Mouse (Mus musculus) CH12.LX (cell line): ENCODE measurements at regions not wholly inside any gene's neighbourhood (a gene's known extent, or its start where the extent isn't known, plus 50 kb on each side); places are given as distances from the start of the nearest gene placed in this dataset.

ENCODE experiments used
- DNase-seq: peaks from one replicate; pipeline ENCODE4 v3.0.0-alpha.2; 2013; ENCODE audit errors: extremely low read depth
- H3K27ac ChIP-seq: 2 replicates; pipeline ENCODE4 v1.5.1; 2012; ENCODE audit warnings: low read depth, mild to moderate bottlenecking, control low read depth, moderate library complexity; ENCODE audit not compliant: insufficient read depth
- H3K27me3 ChIP-seq: replicated peaks from 2 replicates; pipeline ENCODE3; 2012; ENCODE audit warnings: inconsistent platforms
- H3K36me3 ChIP-seq, 2 experiments: replicated peaks in 1 of 2; 2 replicates each; pipeline versions ENCODE3 to v1.6.1; 2012; ENCODE audit warnings: inconsistent platforms in 1 of 2, low read length in 1 of 2, mild to moderate bottlenecking in 1 of 2, mixed read lengths in 1 of 2, moderate library complexity in 1 of 2; ENCODE audit not compliant: control insufficient read depth in 1 of 2, insufficient read depth in 1 of 2
- H3K4me1 ChIP-seq, 2 experiments: 2 replicates each; pipeline ENCODE4 v1.6.1; 2012; ENCODE audit warnings: inconsistent platforms in 1 of 2, moderate library complexity in 1 of 2; ENCODE audit not compliant: insufficient read depth in 2 of 2, control insufficient read depth in 1 of 2
- H3K4me2 ChIP-seq: 2 replicates; pipeline ENCODE4 v1.6.1; 2012; ENCODE audit warnings: low read depth, mild to moderate bottlenecking, control low read depth; ENCODE audit not compliant: poor library complexity, insufficient read depth, severe bottlenecking
- H3K4me3 ChIP-seq, 3 experiments: fragments of 150-350 bp in 1 of 3; sonication (generic) in 1 of 3; replicated peaks in 1 of 3; 2 replicates each; pipeline versions ENCODE3 to v1.5.1; 2011 to 2012; ENCODE audit warnings: low read depth in 2 of 3, low read length in 2 of 3, mild to moderate bottlenecking in 2 of 3, moderate library complexity in 2 of 3, control low read depth in 1 of 3, improper control_type of control experiment in 1 of 3, inconsistent platforms in 1 of 3, mixed read lengths in 1 of 3; ENCODE audit not compliant: poor library complexity in 1 of 3
- H3K79me2 ChIP-seq: replicated peaks from 2 replicates; pipeline ENCODE4 v1.6.1; 2012; ENCODE audit warnings: mild to moderate bottlenecking, moderate library complexity; ENCODE audit not compliant: control insufficient read depth, poor library complexity, insufficient read depth, severe bottlenecking; ENCODE audit errors: extremely low read depth
- H3K9ac ChIP-seq: 2 replicates; pipeline ENCODE4 v1.6.1; 2012; ENCODE audit warnings: low read depth, mild to moderate bottlenecking, control low read depth, moderate library complexity; ENCODE audit not compliant: insufficient read depth
- H3K9me3 ChIP-seq: replicated peaks from 2 replicates; pipeline ENCODE3; 2012; ENCODE audit warnings: low read length, inconsistent platforms, mixed read lengths
- BHLHE40 ChIP-seq: IDR thresholded peaks from 2 replicates; pipeline ENCODE4 v1.6.1; 2011; ENCODE audit warnings: mild to moderate bottlenecking, low read depth, low read length, improper control_type of control experiment
- CHD2 ChIP-seq: IDR thresholded peaks from 2 replicates; pipeline ENCODE4 v1.6.1; 2011; ENCODE audit warnings: low read length, improper control_type of control experiment
- CTCF ChIP-seq, 2 experiments: IDR thresholded peaks in 1 of 2; conservative IDR thresholded peaks in 1 of 2; 2 replicates each; pipeline ENCODE4 v1.5.1; 2011 to 2012; ENCODE audit warnings: low read depth in 2 of 2, low read length in 2 of 2, improper control_type of control experiment in 1 of 2, inconsistent platforms in 1 of 2, mild to moderate bottlenecking in 1 of 2, moderate library complexity in 1 of 2
- EP300 ChIP-seq: IDR thresholded peaks from 2 replicates; pipeline ENCODE4 v1.6.1; 2011; ENCODE audit warnings: low read length, improper control_type of control experiment
- HCFC1 ChIP-seq: IDR thresholded peaks from 2 replicates; pipeline ENCODE4 v1.6.1; 2012; ENCODE audit warnings: low read depth, mild to moderate bottlenecking, inconsistent platforms, low read length, improper control_type of control experiment
- JUN ChIP-seq: IDR thresholded peaks from 2 replicates; pipeline ENCODE4 v1.6.1; 2011; ENCODE audit warnings: low read depth, mild to moderate bottlenecking, low read length, improper control_type of control experiment, moderate library complexity; ENCODE audit not compliant: insufficient read depth
- MEF2A ChIP-seq: IDR thresholded peaks from 2 replicates; pipeline ENCODE4 v1.6.1; 2014; ENCODE audit warnings: low read depth, mild to moderate bottlenecking, inconsistent platforms, low read length, improper control_type of control experiment, borderline replicate concordance
- MYC ChIP-seq: IDR thresholded peaks from 2 replicates; pipeline ENCODE4 v1.6.1; 2011; ENCODE audit warnings: low read depth, mild to moderate bottlenecking, improper control_type of control experiment, low read length
- NELFE ChIP-seq: IDR thresholded peaks from 2 replicates; pipeline ENCODE4 v1.6.1; 2011; ENCODE audit warnings: low read depth, low read length, improper control_type of control experiment
- PAX5 ChIP-seq: IDR thresholded peaks from 2 replicates; pipeline ENCODE4 v1.6.1; 2012; ENCODE audit warnings: low read length, inconsistent platforms, mixed read lengths
- POLR2A ChIP-seq: IDR thresholded peaks from 2 replicates; pipeline ENCODE4 v1.6.1; 2011; ENCODE audit warnings: low read depth, mild to moderate bottlenecking, improper control_type of control experiment, low read length
- RAD21 ChIP-seq: IDR thresholded peaks from 2 replicates; pipeline ENCODE4 v1.6.1; 2011; ENCODE audit warnings: low read depth, mild to moderate bottlenecking, low read length, improper control_type of control experiment, moderate library complexity
- SMC3 ChIP-seq: IDR thresholded peaks from 2 replicates; pipeline ENCODE4 v1.6.1; 2011; ENCODE audit warnings: low read depth, low read length, improper control_type of control experiment
- ZNF384 ChIP-seq: IDR thresholded peaks from 2 replicates; pipeline ENCODE4 v1.6.1; 2012; ENCODE audit warnings: low read depth, low read length, improper control_type of control experiment, inconsistent platforms
- dilution Hi-C: fragments of 300-500 bp; cut with MboI; formaldehyde crosslinking; loops from 2 replicates; pipeline ENCODE4 v1.14.3; 2020; ENCODE audit warnings: low sequenced_read_pairs; ENCODE audit not compliant: extremely low pct_unique_long_range_greater_than_20kb, extremely low pct_ligation_motif_present
- in situ Hi-C: fragments of 300-500 bp; cut with MboI; formaldehyde crosslinking; loops from 3 replicates; pipeline ENCODE4 v1.14.3; 2019; ENCODE audit warnings: low sequenced_read_pairs, low pct_ligation_motif_present, low pct_unique_long_range_greater_than_20kb, mixed read lengths

- H3K4me3 ChIP-seq, result no peak overlapping the region
- no peak overlapping the region for H3K27ac ChIP-seq
- TF ChIP-seq SMC3 (no peak), PAX5 (no peak), RAD21 (no peak), CTCF (conservative IDR thresholded peaks at IDR 0.05 in 1 of 2, IDR thresholded peaks at IDR 0.05 in 1 of 2; ENCODE audit: low read depth in 2 of 2, low read length in 2 of 2) (no peak)
- dilution Hi-C loops, result no loop called here
- H3K9ac ChIP-seq, result no peak overlapping the region
- H3K4me1 ChIP-seq, result no peaks in the 10 kb centered on the region
- peaks cover 2% of the 10 kb centered on the region for H3K9me3 ChIP-seq
- no peaks in the 10 kb centered on the region for H3K27me3 ChIP-seq
- no peaks in the 10 kb centered on the region for H3K79me2 ChIP-seq
- peaks cover 0 to 8% of the 10 kb centered on the region in 2 experiments for H3K36me3 ChIP-seq
- no peak overlapping the region for H3K4me2 ChIP-seq
- DNase-seq, result no peak
- in situ Hi-C loops, result no loop called here
These were observed 148.0 kb upstream of the Mkln1 start for GRCm38 (mm10) chr6:31250526-31250925.

DNA sequence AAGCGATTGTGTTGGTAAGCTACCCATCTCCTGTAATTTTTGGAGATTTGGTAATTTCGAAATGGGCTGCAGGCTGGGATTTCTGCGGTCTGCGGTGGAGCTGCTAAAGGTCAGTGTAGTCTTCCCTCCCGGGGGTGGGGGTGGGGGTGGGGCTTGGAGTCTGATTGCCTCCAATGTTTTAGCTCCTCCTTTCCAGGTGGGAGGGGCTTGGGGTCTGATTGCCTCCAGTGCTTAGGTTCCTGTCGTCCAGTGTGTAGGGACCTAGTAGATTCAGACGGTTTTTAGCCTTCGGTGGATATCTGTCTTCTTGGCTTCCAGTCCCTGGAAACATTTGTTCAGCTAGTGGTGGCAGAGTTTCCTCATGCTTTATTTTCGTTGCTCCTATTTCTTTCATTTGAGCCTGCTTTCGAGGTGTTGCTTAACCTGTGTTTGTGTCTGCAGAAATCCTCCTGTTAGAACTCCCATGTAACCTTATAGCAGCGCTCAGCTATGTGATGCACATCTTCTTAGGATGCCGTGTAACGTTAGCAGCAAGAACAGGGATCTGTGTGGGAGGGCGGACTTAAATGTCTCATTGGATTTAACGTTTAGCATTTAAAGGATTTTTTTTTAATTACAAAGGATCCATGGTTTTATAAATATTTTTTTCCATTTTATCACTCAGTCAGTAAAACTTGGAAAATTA is 145.1 kb upstream of the Mkln1 start:
- Histone ChIP-seq H3K79me2 (no peaks in the 10 kb centered on the region), H3K27ac (no peak overlapping the region), H3K4me1 (no peaks in the 10 kb centered on the region), H3K4me3 (no peak overlapping the region), H3K36me3 (peaks cover 0 to 5% of the 10 kb centered on the region in 2 experiments), H3K4me2 (no peak overlapping the region), H3K9me3 (peaks cover 2% of the 10 kb centered on the region)
- dilution Hi-C loops, result no loop called here
- in situ Hi-C loops, result no loop called here
- TF ChIP-seq JUN (no peak), NELFE (no peak), HCFC1 (no peak), MYC (no peak), MEF2A (no peak), EP300 (no peak), ZNF384 (no peak), POLR2A (no peak), RAD21 (no peak), CHD2 (no peak), BHLHE40 (no peak)
- TF ChIP-seq, all 38 proteins: peak for 0
- no peak for DNase-seq
- H3K27me3 ChIP-seq, result no peaks in the 10 kb centered on the region
- no peak overlapping the region for H3K9ac ChIP-seq
